Mouse (Mus musculus) limb, embryonic 12.5 days (tissue): ENCODE results near the gene Lrrc56. TPM values are rescaled to one million over a fixed set of nuclear protein-coding genes. Genes with fewer than 3 reads are reported as not detected.

Experiments used
- ATAC-seq: fragments of 200-750 bp; cut with Nextera tagmentation; 2 replicates; pipeline ENCODE4 v1.8.0; 2017; ENCODE audit warnings: low read depth, moderate TSS enrichment; ENCODE audit not compliant: insufficient number of reproducible peaks, insufficient read depth, low FRiP score, low TSS enrichment
- H3K27ac ChIP-seq: fragments of 300-500 bp; sonication (generic); 2 replicates; pipeline ENCODE4 v1.5.1; 2016; ENCODE audit warnings: mild to moderate bottlenecking, moderate library complexity
- H3K27me3 ChIP-seq: fragments of 300-500 bp; sonication (generic); 2 replicates; pipeline ENCODE4 v1.6.1; 2016; ENCODE audit warnings: mild to moderate bottlenecking, moderate library complexity
- H3K36me3 ChIP-seq: fragments of 300-500 bp; sonication (generic); 2 replicates; pipeline ENCODE4 v1.6.1; 2016; ENCODE audit warnings: mild to moderate bottlenecking, moderate library complexity
- H3K4me1 ChIP-seq: fragments of 300-500 bp; sonication (generic); replicated peaks from 2 replicates; pipeline ENCODE4 v1.6.1; 2016
- H3K4me2 ChIP-seq: fragments of 300-500 bp; sonication (generic); 2 replicates; pipeline ENCODE4 v1.6.1; 2016; ENCODE audit warnings: mild to moderate bottlenecking, moderate library complexity
- H3K4me3 ChIP-seq: fragments of 300-500 bp; sonication (generic); replicated peaks from 2 replicates; pipeline ENCODE4 v1.5.1; 2016; ENCODE audit warnings: mild to moderate bottlenecking
- H3K9ac ChIP-seq: fragments of 300-500 bp; sonication (generic); replicated peaks from 2 replicates; pipeline ENCODE4 v1.6.1; 2016; ENCODE audit warnings: mild to moderate bottlenecking, moderate library complexity
- H3K9me3 ChIP-seq: fragments of 300-500 bp; sonication (generic); 2 replicates; pipeline ENCODE4 v1.6.1; 2016; ENCODE audit warnings: mild to moderate bottlenecking, moderate library complexity
- WGBS: fragments of 180-500 bp; shearing (Covaris S2); methylation state at CpG from one replicate; pipeline ENCODE4 v1.1.7; 2016; 5-methylcytosine and 5-hydroxymethylcytosine counted together
- polyA plus RNA-seq: library from polyadenylated mRNA; unstranded; fragments of >200 nt; fragmentation: Nextera tagmentation; extraction: Ambion mirVana; gene quantifications from 2 replicates; pipeline ENCODE4 v1.2.1, GENCODE M21; 2016

Gene Lrrc56
- polyA plus RNA-seq, 1 experiment from 2014 or later = 17.0 TPM

DNA sequence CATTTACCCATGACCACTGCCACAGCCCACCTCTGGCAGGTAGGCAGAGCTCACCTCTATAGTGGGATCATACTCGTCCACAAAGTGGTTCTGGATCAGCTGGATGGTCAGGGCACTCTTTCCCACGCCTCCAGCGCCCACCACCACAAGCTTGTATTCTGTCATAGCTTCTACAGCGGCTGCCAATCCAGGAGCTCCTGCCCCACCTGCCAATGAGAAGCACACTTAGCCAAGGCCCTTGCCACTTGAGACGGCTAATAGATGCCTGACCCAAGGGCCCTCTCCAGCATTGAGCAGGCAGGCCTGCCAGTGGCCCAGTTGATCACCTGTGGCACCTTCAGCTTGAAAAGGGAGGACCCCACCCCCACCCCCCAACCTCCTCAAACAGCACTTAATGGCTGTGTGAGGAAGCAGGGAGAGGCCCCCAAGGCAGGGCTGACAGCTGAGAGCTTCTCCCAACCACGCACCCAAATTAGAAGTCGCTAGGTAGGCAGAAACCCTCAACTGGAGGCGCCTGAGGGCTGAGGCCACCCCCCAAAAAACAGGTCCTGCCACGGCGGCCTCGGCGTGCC lies 1.1 kb upstream of the Lrrc56 start:
- WGBS = 31% methylated on average over 12 of the region's 12 CpGs
- ATAC-seq = no peak
- H3K9me3 ChIP-seq = no peaks in the 10 kb centered on the region
- H3K36me3 ChIP-seq = peaks cover 47% of the 10 kb centered on the region
- H3K27ac ChIP-seq = peak overlapping the region; percentile 84
- H3K4me3 ChIP-seq = peak overlapping the region; percentile 92
- peak overlapping the region; percentile 93 for H3K9ac ChIP-seq
- peak overlapping the region; percentile 94 for H3K4me2 ChIP-seq
- no peaks in the 10 kb centered on the region for H3K27me3 ChIP-seq
- peaks cover 20% of the 10 kb centered on the region for H3K4me1 ChIP-seq

DNA sequence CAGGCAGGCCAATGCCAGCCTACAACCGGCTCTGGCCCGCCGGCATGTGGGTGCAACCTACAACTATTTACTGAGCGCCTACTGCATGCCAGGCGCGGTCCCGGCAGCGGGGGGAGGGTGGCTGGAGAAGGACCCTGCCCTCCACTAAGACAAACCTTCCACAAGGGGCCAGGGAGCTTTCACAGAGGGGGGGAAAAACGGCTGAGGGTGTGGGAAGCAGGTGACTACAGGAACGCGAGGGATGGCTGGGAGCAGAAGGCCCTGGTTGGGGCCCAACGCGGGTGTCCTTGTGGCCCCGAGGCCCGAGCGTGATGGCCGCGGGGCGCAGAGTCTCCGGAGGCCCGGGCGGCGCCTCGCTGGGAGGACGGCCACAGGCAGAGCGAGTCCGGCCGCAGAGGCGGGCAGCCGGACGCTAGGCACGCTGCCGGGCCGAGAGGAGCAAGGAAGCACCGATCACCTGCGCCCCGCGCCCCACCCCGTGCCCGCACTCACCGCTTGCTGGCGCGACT lies 555 bp upstream of the Lrrc56 start:
- H3K36me3 ChIP-seq = peaks cover 50% of the 10 kb centered on the region
- H3K9ac ChIP-seq = peak overlapping the region; percentile 93
- peak; percentile 40 for ATAC-seq
- H3K4me2 ChIP-seq = peak overlapping the region; percentile 94
- under 1% methylated on average over 36 of the region's 43 CpGs for WGBS
- peak overlapping the region; percentile 84 for H3K27ac ChIP-seq
- H3K4me1 ChIP-seq = peaks cover 20% of the 10 kb centered on the region
- no peaks in the 10 kb centered on the region for H3K27me3 ChIP-seq
- peak overlapping the region; percentile 92 for H3K4me3 ChIP-seq
- H3K9me3 ChIP-seq = no peaks in the 10 kb centered on the region

DNA sequence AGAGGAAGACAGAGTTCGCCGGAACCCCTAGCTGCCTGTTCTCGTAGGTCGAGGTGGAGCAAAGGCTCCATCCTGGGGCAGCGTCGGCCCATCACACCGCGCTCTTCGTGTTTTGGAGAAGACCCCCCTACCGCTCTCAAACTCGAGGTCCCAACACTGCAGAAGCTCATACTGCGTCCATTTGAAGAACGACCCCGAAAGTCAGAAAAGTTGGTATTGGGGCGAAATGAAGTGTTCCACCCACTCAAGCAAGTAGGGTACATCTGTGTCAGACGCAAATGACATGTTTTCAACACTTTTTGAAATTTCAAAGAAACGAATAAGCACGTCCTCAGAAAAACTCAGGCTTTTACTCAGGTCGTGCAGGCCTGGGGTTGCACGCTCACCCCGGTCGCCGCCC lies 452 bp downstream of the Lrrc56 start:
- Histone ChIP-seq H3K4me2 (peak overlapping the region; percentile 97), H3K9ac (peak overlapping the region; percentile 57), H3K36me3 (peaks cover 46% of the 10 kb centered on the region), H3K27me3 (no peaks in the 10 kb centered on the region), H3K27ac (peak overlapping the region; percentile 77), H3K4me3 (peak overlapping the region; percentile 92), H3K4me1 (peaks cover 20% of the 10 kb centered on the region), H3K9me3 (no peaks in the 10 kb centered on the region)
- no peak for ATAC-seq
- WGBS = under 1% methylated on average over 23 of the region's 23 CpGs

- ATAC-seq = 0 out of 2 replicates have a peak, but pooled peaks have one; percentile 9
- Histone ChIP-seq H3K36me3 (peaks cover 46% of the 10 kb centered on the region), H3K4me1 (peaks cover 20% of the 10 kb centered on the region)
Observed at GRCm38 (mm10) chr7:141194830-141195229, 873 bp downstream of the Lrrc56 start.

DNA sequence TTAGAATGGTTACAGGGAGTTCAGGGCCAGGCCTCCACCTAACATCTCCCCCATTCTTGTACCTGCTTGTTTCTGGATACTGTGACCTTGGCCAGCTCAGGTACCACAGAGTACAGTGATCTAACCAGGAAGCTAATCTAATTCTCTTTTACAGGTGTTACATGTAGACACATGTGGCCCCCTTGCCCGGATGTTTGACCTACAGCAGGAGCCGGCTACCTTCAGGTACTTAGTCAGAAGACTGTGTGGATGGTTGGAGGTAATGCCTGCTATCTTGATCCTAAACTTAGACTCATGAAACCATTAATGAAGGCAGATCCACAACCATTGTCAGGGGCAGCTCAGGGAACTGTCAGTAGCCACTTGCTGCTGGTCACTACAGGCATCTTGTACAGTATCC lies 1.8 kb downstream of the Lrrc56 start:
- whole genome bisulfite sequencing = 93% methylated on average over 2 of the region's 2 CpGs
- peak overlapping the region; percentile 97 for H3K4me2 ChIP-seq
- no peak overlapping the region for H3K9ac ChIP-seq
- H3K4me1 ChIP-seq = peaks cover 20% of the 10 kb centered on the region
- peak overlapping the region; percentile 92; the same call in 1 of the 2 replicates for H3K4me3 ChIP-seq
- H3K27ac ChIP-seq = no peak overlapping the region
- H3K27me3 ChIP-seq = no peaks in the 10 kb centered on the region
- no peak for ATAC-seq
- H3K36me3 ChIP-seq = peaks cover 40% of the 10 kb centered on the region
- no peaks in the 10 kb centered on the region for H3K9me3 ChIP-seq

More at GRCm38 (mm10) chr7:141194830-141195229, 873 bp downstream of the Lrrc56 start:
- Histone ChIP-seq H3K27ac (peak overlapping the region; percentile 85), H3K4me2 (peak overlapping the region; percentile 97), H3K27me3 (no peaks in the 10 kb centered on the region), H3K9ac (peak overlapping the region; percentile 57), H3K9me3 (no peaks in the 10 kb centered on the region), H3K4me3 (peak overlapping the region; percentile 92)
- WGBS = under 1% methylated on average over 28 of the region's 28 CpGs

GRCm38 (mm10) chr7:141196619-141197282 lies 2.8 kb downstream of the Lrrc56 start:
- Histone ChIP-seq H3K9me3 (no peaks in the 10 kb centered on the region), H3K36me3 (peaks cover 30% of the 10 kb centered on the region), H3K27ac (no peak overlapping the region), H3K27me3 (no peaks in the 10 kb centered on the region), H3K4me3 (no peak overlapping the region), H3K4me1 (peaks cover 20% of the 10 kb centered on the region), H3K9ac (no peak overlapping the region), H3K4me2 (no peak overlapping the region)
- WGBS = 91% methylated on average over 8 of the region's 8 CpGs
- no peak for ATAC-seq

DNA sequence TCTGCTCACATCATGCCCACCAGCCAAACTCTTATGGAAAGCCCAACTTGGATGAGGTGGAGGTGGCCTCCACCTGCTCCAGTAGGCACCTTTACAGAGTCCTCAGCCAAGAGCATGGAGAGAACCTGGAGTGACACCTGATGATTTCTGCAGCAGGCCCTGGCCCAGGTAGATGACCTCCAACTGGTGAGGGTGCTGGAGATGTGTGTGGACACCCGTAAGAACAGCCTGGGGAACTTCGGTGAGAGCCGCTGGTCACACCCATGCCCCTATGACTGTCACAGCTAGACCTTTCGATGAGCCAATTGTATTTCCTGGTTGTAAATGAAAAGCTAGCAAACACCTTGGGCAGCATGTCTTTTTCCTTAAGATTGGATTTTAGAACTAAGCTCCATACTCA lies 4.2 kb downstream of the Lrrc56 start:
- 91% methylated on average over 4 of the region's 4 CpGs for WGBS
- peaks cover 24% of the 10 kb centered on the region; the same call in 1 of the 2 replicates for H3K36me3 ChIP-seq
- no peak for ATAC-seq
- no peak overlapping the region for H3K4me2 ChIP-seq
- no peaks in the 10 kb centered on the region for H3K9me3 ChIP-seq
- peaks cover 8% of the 10 kb centered on the region for H3K4me1 ChIP-seq
- no peak overlapping the region for H3K27ac ChIP-seq
- no peaks in the 10 kb centered on the region for H3K27me3 ChIP-seq
- H3K9ac ChIP-seq = no peak overlapping the region
- H3K4me3 ChIP-seq = no peak overlapping the region

DNA sequence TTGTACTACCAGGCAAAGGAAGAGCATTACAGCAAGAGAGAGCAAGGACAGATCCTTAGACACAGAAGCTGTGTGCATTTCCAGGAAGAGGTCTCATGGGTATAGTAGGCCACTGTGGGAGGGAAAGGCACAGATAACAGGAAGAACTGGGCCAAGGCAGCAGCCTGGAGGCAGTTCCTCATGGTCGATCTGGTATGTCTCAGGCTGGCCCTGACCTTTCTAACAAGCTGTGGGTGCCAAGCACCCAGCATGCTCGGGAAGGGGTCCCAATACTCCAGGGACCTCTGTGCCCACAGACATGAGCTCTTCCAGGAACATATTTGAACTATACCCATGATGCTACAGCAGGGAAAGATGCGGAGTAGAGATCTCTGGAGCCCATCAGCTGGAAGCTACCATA lies 10.6 kb downstream of the Lrrc56 start:
- WGBS = 67% methylated on average over 3 of the region's 3 CpGs
- Histone ChIP-seq H3K9me3 (no peaks in the 10 kb centered on the region), H3K4me3 (no peak overlapping the region), H3K4me2 (no peak overlapping the region), H3K27ac (no peak overlapping the region), H3K27me3 (no peaks in the 10 kb centered on the region), H3K4me1 (no peaks in the 10 kb centered on the region), H3K36me3 (peaks cover 11% of the 10 kb centered on the region; the same call in 1 of the 2 replicates), H3K9ac (no peak overlapping the region)
- ATAC-seq = no peak

- Histone ChIP-seq H3K27me3 (no peaks in the 10 kb centered on the region), H3K36me3 (peaks cover 6% of the 10 kb centered on the region; the same call in 1 of the 2 replicates), H3K4me2 (no peak overlapping the region), H3K27ac (no peak overlapping the region), H3K4me3 (no peak overlapping the region), H3K9ac (no peak overlapping the region), H3K9me3 (no peaks in the 10 kb centered on the region), H3K4me1 (no peaks in the 10 kb centered on the region)
- 86% methylated on average over 5 of the region's 5 CpGs for WGBS
- no peak for ATAC-seq
Observed at GRCm38 (mm10) chr7:141205504-141205903, 11.5 kb downstream of the Lrrc56 start.

DNA sequence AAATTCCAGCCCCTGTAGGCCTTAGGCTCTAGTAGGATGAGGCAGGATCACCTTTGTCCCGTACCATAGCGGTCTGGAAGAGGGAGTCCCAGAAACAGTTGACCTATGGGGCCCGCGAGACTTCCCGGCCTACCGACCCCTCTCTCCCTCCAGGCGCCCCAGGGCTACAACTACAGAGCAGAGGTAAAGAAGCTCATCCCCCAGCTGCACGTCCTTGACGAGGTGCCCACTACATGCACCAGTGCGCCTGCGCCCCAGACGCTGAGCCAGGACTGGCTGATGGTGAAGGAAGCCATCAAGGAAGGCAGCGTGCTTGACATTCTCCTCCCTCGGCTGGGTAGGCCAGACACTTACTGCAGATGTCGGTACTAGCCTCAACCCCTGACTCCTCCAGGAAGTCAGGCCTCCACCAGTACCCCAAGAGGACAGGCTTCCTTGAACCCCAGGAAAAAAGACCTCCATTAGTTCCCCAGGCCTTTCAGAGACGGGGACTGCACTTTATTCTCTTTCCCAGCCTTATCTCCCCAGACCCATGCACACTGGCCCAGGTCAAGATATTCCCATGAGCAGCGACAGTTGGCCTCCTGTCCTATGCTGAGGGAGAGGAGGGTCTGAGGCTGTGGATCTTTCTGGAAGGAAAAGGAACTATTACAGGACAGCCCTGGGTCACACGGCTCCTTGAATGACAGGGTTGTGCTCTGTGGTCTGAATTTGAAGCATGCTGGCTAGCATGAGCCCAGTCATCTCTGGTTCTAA lies 12.4 kb downstream of the Lrrc56 start:
- no peak overlapping the region for H3K27ac ChIP-seq
- WGBS = 91% methylated on average over 18 of the region's 18 CpGs
- no peak for ATAC-seq
- H3K27me3 ChIP-seq = no peaks in the 10 kb centered on the region
- no peak overlapping the region for H3K9ac ChIP-seq
- peaks cover 9% of the 10 kb centered on the region; the same call in 1 of the 2 replicates for H3K36me3 ChIP-seq
- no peaks in the 10 kb centered on the region for H3K9me3 ChIP-seq
- no peaks in the 10 kb centered on the region for H3K4me1 ChIP-seq
- no peak overlapping the region for H3K4me3 ChIP-seq
- H3K4me2 ChIP-seq = no peak overlapping the region

DNA sequence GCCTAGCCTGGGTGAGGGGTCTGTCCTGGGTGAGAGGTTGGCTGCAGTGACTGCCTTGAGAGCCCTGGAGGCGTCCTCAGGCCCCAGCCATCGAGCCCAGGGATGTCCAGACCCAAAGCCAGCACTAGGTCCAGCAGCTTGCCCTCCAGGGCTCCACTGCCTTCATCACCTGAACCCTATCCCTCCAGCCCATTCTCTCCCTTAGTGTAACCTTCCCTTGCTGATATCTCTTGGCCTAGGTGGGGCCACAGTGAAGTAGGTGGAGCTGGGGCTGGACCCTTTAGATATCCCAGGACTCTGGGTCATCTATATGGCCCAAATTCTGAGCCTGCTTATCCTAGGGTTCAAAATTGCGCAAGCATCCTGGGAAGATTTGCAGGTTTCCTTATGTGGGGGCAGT lies 15.6 kb downstream of the Lrrc56 start:
- 86% methylated on average over 3 of the region's 3 CpGs for WGBS
- no peak overlapping the region for H3K27ac ChIP-seq
- H3K9ac ChIP-seq = no peak overlapping the region
- H3K4me1 ChIP-seq = peaks cover 4% of the 10 kb centered on the region; the same call in 1 of the 2 replicates
- H3K4me3 ChIP-seq = no peak overlapping the region
- H3K36me3 ChIP-seq = peaks cover 9% of the 10 kb centered on the region; the same call in 1 of the 2 replicates
- ATAC-seq = no peak
- H3K4me2 ChIP-seq = no peak overlapping the region
- H3K9me3 ChIP-seq = no peaks in the 10 kb centered on the region
- H3K27me3 ChIP-seq = no peaks in the 10 kb centered on the region
